Mouse (Mus musculus) liver, embryonic 16.5 days (tissue): ENCODE measurements around the gene Cenpj. TPM values are rescaled to one million over a fixed set of nuclear protein-coding genes. Genes with fewer than 3 reads are reported as not detected.

Source experiments
- ATAC-seq: fragments of 200-750 bp; cut with Nextera tagmentation; 2 replicates; pipeline ENCODE4 v1.8.0; 2017; ENCODE audit warnings: low read depth, mild to moderate bottlenecking, moderate number of reproducible peaks, moderate library complexity
- H3K27ac ChIP-seq: fragments of 300-500 bp; sonication (generic); 2 replicates; pipeline ENCODE4 v1.5.1; 2014; ENCODE audit warnings: mild to moderate bottlenecking, low read length
- H3K27me3 ChIP-seq: fragments of 300-500 bp; sonication (generic); 2 replicates; pipeline ENCODE4 v1.6.1; 2014; ENCODE audit warnings: low read depth, low read length, mixed read lengths; ENCODE audit not compliant: control insufficient read depth, insufficient read depth
- H3K36me3 ChIP-seq: fragments of 300-500 bp; sonication (generic); 2 replicates; pipeline ENCODE4 v1.6.1; 2014; ENCODE audit warnings: mild to moderate bottlenecking; ENCODE audit not compliant: control insufficient read depth, insufficient read depth
- H3K4me1 ChIP-seq: fragments of 300-500 bp; sonication (generic); 2 replicates; pipeline ENCODE4 v1.6.1; 2014; ENCODE audit warnings: low read depth, low read length, mixed read lengths; ENCODE audit not compliant: control insufficient read depth
- H3K4me2 ChIP-seq: fragments of 300-500 bp; sonication (generic); 2 replicates; pipeline ENCODE4 v1.6.1; 2014; ENCODE audit warnings: low read depth, low read length, mixed read lengths
- H3K4me3 ChIP-seq: fragments of 300-500 bp; sonication (generic); 2 replicates; pipeline ENCODE4 v1.5.1; 2014; ENCODE audit warnings: low read depth, mild to moderate bottlenecking, low read length
- H3K9ac ChIP-seq: fragments of 300-500 bp; sonication (generic); 2 replicates; pipeline ENCODE4 v1.6.1; 2014; ENCODE audit warnings: low read depth, low read length
- H3K9me3 ChIP-seq: fragments of 300-500 bp; sonication (generic); replicated peaks from 2 replicates; pipeline ENCODE4 v1.6.1; 2016; ENCODE audit warnings: low read length; ENCODE audit not compliant: control insufficient read depth
- WGBS: fragments of 180-500 bp; shearing (Covaris S2); extraction: QIAGEN DNeasy Blood & Tissue Kit; methylation state at CpG from one replicate; pipeline ENCODE4 v1.1.7; 2014; ENCODE audit not compliant: insufficient replicate concordance; 5-methylcytosine and 5-hydroxymethylcytosine counted together
- polyA plus RNA-seq: library from polyadenylated mRNA; unstranded; fragments of >200 nt; fragmentation: Nextera tagmentation; extraction: Ambion mirVana; gene quantifications from 2 replicates; pipeline ENCODE4 v1.2.1, GENCODE M21; 2015

Cenpj gene
- polyA plus RNA-seq, 1 experiment from 2014 or later, result 4.2 TPM

GRCm38 (mm10) chr14:56559134-56559533 lies 16.1 kb downstream of the Cenpj start:
- Histone ChIP-seq H3K4me3 (no peak overlapping the region), H3K4me2 (no peak overlapping the region), H3K27me3 (no peaks in the 10 kb centered on the region), H3K27ac (no peak overlapping the region), H3K4me1 (no peaks in the 10 kb centered on the region), H3K9me3 (no peaks in the 10 kb centered on the region), H3K36me3 (peaks cover 11% of the 10 kb centered on the region; the same call in 1 of the 2 replicates), H3K9ac (no peak overlapping the region)
- WGBS, result 84% methylated on average over 3 of the region's 3 CpGs
- ATAC-seq, result no peak

- ATAC-seq, result no peak
- no peaks in the 10 kb centered on the region for H3K4me1 ChIP-seq
- no peak overlapping the region for H3K27ac ChIP-seq
- H3K27me3 ChIP-seq, result no peaks in the 10 kb centered on the region
- 76% methylated on average over 2 of the region's 2 CpGs for WGBS
- no peak overlapping the region for H3K4me3 ChIP-seq
- H3K4me2 ChIP-seq, result no peak overlapping the region
- H3K9ac ChIP-seq, result no peak overlapping the region
- no peaks in the 10 kb centered on the region for H3K9me3 ChIP-seq
- peaks cover 2% of the 10 kb centered on the region for H3K36me3 ChIP-seq
These were observed 20.5 kb downstream of the Cenpj start for GRCm38 (mm10) chr14:56554716-56555115.

DNA sequence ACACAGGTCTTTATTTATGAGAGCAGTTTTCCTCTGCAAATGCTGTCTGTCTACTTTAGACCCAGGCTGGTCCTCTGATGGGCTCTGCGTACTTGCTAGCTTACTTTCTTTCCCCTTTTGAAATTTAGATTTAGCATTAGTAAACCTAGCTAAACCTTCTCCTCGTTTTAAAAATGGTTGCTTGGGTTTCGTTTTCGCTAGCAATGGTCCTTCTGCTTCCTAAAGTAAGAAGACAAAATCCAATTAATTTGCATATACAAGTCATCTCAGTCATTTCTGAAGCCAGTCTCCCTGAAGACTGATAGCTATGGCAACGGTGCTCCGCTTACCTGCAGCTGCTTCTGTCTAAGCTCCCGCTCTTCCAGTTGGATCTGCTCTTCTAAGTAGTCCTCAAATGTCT lies 21.9 kb downstream of the Cenpj start:
- no peak for ATAC-seq
- Histone ChIP-seq H3K27ac (no peak overlapping the region), H3K27me3 (no peaks in the 10 kb centered on the region), H3K9ac (no peak overlapping the region), H3K4me3 (no peak overlapping the region), H3K9me3 (no peaks in the 10 kb centered on the region), H3K4me1 (no peaks in the 10 kb centered on the region), H3K36me3 (peaks cover 2% of the 10 kb centered on the region), H3K4me2 (no peak overlapping the region)
- 77% methylated on average over 7 of the region's 7 CpGs for WGBS

DNA sequence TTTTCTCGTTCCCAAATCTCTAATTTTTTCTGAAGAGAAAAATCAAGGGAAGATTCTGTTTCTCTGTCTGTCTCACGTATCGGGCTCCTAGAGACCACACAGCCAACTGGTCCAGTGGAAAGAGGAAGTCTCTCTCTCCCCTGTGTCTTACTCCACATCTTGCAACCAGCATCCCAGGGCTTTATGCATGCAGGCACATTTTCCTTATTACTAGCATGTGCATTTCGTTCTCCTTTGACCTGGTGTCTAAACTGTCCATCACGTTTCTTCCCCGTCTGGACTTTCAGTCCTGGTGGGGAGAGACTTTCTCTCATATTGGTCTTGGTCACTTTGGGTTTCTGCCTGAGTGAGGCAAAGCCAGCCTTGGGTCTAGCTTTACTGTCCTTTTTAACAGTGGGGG lies 22.3 kb downstream of the Cenpj start:
- no peak for ATAC-seq
- Histone ChIP-seq H3K27ac (no peak overlapping the region), H3K4me2 (no peak overlapping the region), H3K4me1 (no peaks in the 10 kb centered on the region), H3K9me3 (no peaks in the 10 kb centered on the region), H3K27me3 (no peaks in the 10 kb centered on the region), H3K36me3 (no peaks in the 10 kb centered on the region; the same call in 1 of the 2 replicates), H3K9ac (no peak overlapping the region), H3K4me3 (no peak overlapping the region)
- 68% methylated on average over 6 of the region's 6 CpGs for WGBS

DNA sequence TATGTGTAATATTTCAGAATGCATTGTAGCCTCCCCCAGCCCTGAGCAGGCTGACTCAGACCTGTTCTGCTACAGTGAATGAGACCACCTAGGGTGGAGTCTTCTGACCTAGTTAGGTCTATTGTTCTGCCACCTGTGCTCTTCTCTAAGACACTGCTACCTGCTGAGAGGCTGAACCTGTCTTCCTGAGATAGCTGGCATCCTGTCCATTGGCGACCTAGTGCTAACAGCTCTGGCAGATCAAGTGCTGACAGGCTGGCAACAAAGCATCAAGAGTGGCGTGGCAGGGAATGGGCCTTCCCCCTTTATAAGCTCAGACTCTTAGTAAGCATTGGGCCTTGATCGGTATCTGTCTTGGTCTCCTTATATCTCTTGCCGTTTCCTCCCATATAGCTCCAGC lies 24.3 kb downstream of the Cenpj start:
- Histone ChIP-seq H3K27ac (no peak overlapping the region), H3K27me3 (no peaks in the 10 kb centered on the region)
- WGBS, result 71% methylated on average over 4 of the region's 4 CpGs

DNA sequence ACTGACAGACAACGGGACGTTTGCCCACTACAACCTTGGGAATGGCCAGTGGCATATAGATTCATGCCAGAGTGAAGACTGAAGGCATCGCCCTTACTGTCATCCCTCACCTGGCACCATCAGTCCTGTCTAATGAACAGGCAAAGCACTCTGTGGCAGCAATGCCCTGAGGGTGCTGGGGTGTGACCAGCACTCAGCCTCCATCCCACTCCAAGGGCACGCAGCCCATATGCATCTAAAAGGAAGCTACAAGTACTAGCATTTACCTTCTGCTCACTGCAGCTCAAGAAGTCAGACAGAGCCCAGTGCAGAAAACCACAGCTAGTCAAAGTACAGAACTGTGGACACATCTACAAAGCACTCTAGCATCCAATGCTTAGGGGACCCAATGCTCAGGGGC lies 29.7 kb downstream of the Cenpj start:
- H3K4me2 ChIP-seq, result no peak overlapping the region
- H3K27ac ChIP-seq, result no peak overlapping the region
- H3K4me3 ChIP-seq, result no peak overlapping the region
- H3K27me3 ChIP-seq, result no peaks in the 10 kb centered on the region
- 79% methylated on average over 4 of the region's 4 CpGs for WGBS
- H3K36me3 ChIP-seq, result no peaks in the 10 kb centered on the region; the same call in 1 of the 2 replicates
- H3K4me1 ChIP-seq, result no peaks in the 10 kb centered on the region
- ATAC-seq, result no peak
- H3K9ac ChIP-seq, result no peak overlapping the region
- H3K9me3 ChIP-seq, result no peaks in the 10 kb centered on the region

More for the DNA sequence above, 24.3 kb downstream of the Cenpj start:
- Histone ChIP-seq H3K4me3 (no peak overlapping the region), H3K9me3 (no peaks in the 10 kb centered on the region), H3K4me2 (no peak overlapping the region), H3K4me1 (no peaks in the 10 kb centered on the region), H3K36me3 (no peaks in the 10 kb centered on the region; the same call in 1 of the 2 replicates), H3K9ac (no peak overlapping the region)
- ATAC-seq, result no peak

GRCm38 (mm10) chr14:56544946-56545345 lies 30.3 kb downstream of the Cenpj start:
- no peak overlapping the region for H3K4me2 ChIP-seq
- no peaks in the 10 kb centered on the region for H3K9me3 ChIP-seq
- no peak overlapping the region for H3K9ac ChIP-seq
- H3K27ac ChIP-seq, result no peak overlapping the region
- H3K27me3 ChIP-seq, result no peaks in the 10 kb centered on the region
- ATAC-seq, result no peak
- H3K4me1 ChIP-seq, result no peaks in the 10 kb centered on the region
- H3K4me3 ChIP-seq, result no peak overlapping the region
- WGBS, result 79% methylated on average over 1 of the region's 1 CpGs
- H3K36me3 ChIP-seq, result no peaks in the 10 kb centered on the region; the same call in 1 of the 2 replicates

DNA sequence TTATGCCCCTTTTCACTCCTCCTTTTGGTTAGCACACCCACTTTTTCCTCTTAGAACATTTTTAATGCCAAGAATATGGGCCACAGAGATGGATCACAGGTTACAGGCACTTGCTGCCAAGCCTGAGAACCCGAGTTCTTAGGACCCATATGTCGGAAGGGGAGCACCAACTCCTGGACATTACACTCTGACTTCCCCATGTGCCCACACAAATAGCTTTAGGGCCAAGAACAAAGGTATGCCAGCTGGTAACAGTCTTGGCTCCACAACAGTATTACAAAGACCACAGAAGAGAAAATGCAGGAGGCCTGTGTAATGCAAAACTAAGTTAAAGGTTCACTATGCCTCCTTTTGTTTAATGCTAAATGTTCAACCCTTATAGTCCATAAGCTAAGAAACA lies 44.4 kb downstream of the Cenpj start:
- Histone ChIP-seq H3K4me1 (no peaks in the 10 kb centered on the region), H3K9me3 (no peaks in the 10 kb centered on the region), H3K36me3 (peaks cover 7% of the 10 kb centered on the region; the same call in 1 of the 2 replicates), H3K27me3 (no peaks in the 10 kb centered on the region), H3K4me3 (no peak overlapping the region), H3K9ac (no peak overlapping the region), H3K27ac (no peak overlapping the region), H3K4me2 (no peak overlapping the region)
- 63% methylated on average over 2 of the region's 2 CpGs for WGBS
- ATAC-seq, result no peak

DNA sequence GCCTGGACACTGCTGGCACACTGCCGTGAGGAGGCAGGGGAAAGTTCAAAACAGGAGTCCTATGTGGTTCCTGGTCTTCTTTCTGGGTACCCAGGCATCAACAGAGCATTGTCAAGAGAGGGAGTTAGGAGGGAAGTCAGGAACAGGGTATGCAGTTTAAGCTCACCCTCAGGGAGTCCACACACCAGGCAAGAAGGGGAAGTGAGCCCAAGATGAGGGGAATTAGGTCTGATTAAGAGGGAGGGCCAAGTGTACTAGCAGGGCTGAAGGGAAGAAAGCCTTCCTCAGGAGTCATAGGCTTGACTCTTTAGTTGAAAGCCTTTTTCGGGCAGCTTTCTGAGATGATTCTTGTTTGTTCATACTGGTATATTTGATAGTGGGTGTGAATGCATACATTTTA lies 60.5 kb downstream of the Cenpj start:
- no peak overlapping the region for H3K27ac ChIP-seq
- no peaks in the 10 kb centered on the region for H3K9me3 ChIP-seq
- H3K4me2 ChIP-seq, result no peak overlapping the region
- H3K36me3 ChIP-seq, result no peaks in the 10 kb centered on the region
- H3K4me1 ChIP-seq, result no peaks in the 10 kb centered on the region
- H3K9ac ChIP-seq, result no peak overlapping the region
- no peaks in the 10 kb centered on the region for H3K27me3 ChIP-seq
- no peak for ATAC-seq
- 61% methylated on average over 2 of the region's 2 CpGs for WGBS
- no peak overlapping the region for H3K4me3 ChIP-seq
